Mouse (Mus musculus): ENCODE measurements around the gene C1ql3. TPM values are rescaled to one million over a fixed set of nuclear protein-coding genes. Genes with fewer than 3 reads are reported as not detected.

Gene C1ql3
- polyA plus RNA-seq, 1 experiment, result 0.04 TPM

DNA sequence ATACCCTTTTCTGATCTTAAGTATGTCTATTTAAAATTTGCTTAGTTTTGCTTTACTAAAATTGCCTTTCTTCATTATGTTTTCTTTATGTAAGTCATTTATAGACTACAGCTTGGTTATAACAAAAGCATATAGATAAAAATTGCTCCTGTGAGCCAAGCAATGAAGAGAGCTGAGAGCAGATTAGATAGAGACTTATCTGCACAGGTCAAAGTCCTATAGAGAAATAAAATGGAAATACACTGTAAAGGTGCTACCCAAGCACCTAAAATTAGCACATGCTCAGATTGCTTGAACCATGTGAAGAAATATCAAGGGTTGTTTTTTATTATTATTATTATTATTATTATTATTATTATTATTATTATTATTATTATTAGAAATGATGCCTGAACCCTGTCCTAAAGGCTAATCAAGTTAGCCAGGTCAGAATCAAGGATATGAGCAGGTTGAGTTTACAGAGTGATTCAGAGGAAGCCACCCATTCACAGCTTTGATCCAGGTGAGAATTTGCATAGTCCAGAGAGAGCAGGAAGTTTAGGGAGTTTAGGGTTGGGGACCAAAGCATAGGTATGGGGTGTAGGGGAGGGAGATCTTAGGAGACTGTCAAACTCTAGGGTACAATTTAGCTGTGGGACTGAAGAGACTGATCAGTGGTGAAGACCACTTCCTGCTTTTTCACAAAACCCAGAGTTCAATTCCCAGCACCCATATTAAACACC, 54.7 kb downstream of the C1ql3 start:
- no peak overlapping the region for H3K27ac ChIP-seq (ENCODE audit: insufficient read depth, low read length)

More for the DNA sequence above, 54.7 kb downstream of the C1ql3 start:
- Histone ChIP-seq H3K4me1 (ENCODE audit: control insufficient read depth, insufficient read depth, insufficient read length) (no peaks in the 10 kb centered on the region), H3K27me3 (ENCODE audit: control insufficient read depth, insufficient read depth, low read length) (no peaks in the 10 kb centered on the region), H3K4me3 (ENCODE audit: extremely low read depth, insufficient read depth, insufficient read length) (no peak overlapping the region), H3K36me3 (ENCODE audit: control insufficient read depth, insufficient read depth, low read length) (no peaks in the 10 kb centered on the region)
- TF ChIP-seq POLR2A (IDR thresholded peaks at IDR 0.05; ENCODE audit: low read depth, low read length), result no peak
- no peak for TF ChIP-seq CTCF (IDR thresholded peaks at IDR 0.05; ENCODE audit: extremely low read depth, insufficient read depth, insufficient read length, insufficient replicate concordance)
- no peak for DNase-seq (ENCODE audit: low read depth in 1 of 2, low spot score in 2 of 2)

Other genes with a start within 250 kb of the C1ql3 start
- gene Pter, start 87.8 kb downstream of the C1ql3 start, polyA plus RNA-seq (2012; rRNA removed), result 0.40 and 0.54 TPM in 2 replicates

Data from spleen, adult 2 months (tissue).